Mouse (Mus musculus): ENCODE measurements around the gene Rpl24. TPM values are rescaled to one million over a fixed set of nuclear protein-coding genes. Genes with fewer than 3 reads are reported as not detected.
A peak's percentile ranks its signal among the peaks of the same experiment; 100 is the strongest.
"Not testable (repeated sequence)": the region's sequence is repeated elsewhere in the genome, so short reads cannot be mapped to it uniquely, and the experiment has no call there.

Rpl24 gene
- polyA plus RNA-seq, 1 experiment: 978 TPM

DNA sequence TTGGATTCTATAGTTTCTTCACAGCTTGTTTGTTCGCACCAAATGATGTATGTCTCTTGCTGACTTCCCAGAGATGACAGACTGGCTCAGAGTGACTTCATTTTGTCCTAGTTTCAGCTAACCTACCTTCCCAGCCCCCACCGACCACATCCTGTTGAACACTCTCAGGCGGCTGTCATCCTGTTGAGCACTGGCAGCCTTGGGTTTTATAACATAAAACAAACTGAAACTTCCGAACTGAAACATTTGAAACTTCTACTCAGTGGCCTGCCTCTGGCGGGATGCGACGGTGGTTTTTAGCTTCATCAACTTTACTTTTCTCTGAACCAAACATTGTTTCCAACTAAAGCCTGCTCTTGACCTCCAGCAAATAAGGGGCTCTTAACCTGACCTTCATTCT is 17.1 kb upstream of the Rpl24 start:
- Histone ChIP-seq H3K4me3 (ENCODE audit: insufficient read depth, low read length) (no peak overlapping the region), H3K27ac (ENCODE audit: insufficient read depth, low read length) (no peak overlapping the region), H3K4me1 (ENCODE audit: control insufficient read depth, insufficient read depth, low read length) (0 out of 2 replicates have a peak, but pooled peaks cover 2% of the 10 kb centered on the region)
- TF ChIP-seq POLR2A (IDR thresholded peaks at IDR 0.05; ENCODE audit: low read depth, low read length) (no peak), CTCF (IDR thresholded peaks at IDR 0.05; ENCODE audit: borderline replicate concordance, insufficient read depth, low read length) (no peak)

DNA sequence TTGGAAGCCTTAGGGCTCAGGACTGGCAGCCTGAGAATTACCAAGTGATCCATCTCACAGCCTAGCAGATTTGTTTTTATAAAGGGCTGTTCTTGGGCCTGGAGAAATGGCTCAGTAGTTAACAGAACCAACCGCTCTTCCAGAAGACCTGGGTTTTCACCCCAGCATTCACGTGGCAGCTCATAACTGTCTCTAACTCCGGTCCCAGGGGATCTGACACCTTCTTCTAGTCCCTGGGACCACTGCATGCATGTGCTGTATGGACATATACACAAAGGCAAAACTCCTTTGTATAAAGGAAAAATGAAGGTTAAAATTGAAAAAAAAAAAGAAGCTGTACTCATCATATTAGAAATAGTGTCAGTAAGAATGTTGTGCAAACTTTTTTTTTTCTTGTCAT is 15.6 kb upstream of the Rpl24 start:
- TF ChIP-seq CTCF (IDR thresholded peaks at IDR 0.05; ENCODE audit: borderline replicate concordance, insufficient read depth, low read length): no peak
- no peak for TF ChIP-seq POLR2A (IDR thresholded peaks at IDR 0.05; ENCODE audit: low read depth, low read length)
- Histone ChIP-seq H3K27ac (ENCODE audit: insufficient read depth, low read length) (no peak overlapping the region), H3K4me1 (ENCODE audit: control insufficient read depth, insufficient read depth, low read length) (0 out of 2 replicates have a peak, but pooled peaks cover 2% of the 10 kb centered on the region), H3K4me3 (ENCODE audit: insufficient read depth, low read length) (no peak overlapping the region)

DNA sequence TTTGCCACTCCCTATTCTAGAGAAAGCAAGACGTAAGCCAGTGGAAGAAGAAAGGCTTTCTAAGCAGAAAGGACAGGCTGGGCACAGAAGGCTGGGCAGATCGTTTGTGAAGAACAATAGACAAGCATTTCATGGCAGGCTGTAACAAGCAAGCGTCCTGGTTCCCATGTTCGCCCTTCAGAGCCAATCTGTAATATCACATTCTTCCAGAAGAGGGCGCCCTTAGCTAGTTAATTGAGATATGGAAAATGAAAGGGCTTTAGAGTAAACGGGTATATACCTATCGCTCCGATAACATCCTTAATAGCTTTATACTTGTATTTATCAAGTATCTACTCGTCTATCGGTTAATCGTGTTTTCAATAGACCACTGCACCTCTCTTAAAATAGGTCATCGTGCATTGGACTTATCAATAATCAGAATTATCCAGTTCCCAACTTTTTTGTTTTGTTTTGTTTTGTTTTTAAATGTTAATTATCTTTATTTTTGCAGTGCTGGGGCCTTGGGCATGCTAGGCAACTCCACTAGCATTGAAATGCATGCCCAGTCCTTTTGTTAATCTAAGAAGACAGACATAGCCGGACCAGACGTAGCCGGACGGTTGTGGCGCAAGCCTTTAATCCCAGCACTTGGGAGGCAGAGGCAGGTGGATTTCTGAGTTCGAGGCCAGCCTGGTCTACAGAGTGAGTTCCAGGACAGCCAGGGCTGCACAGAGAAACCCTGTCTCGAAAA is 15.0 kb upstream of the Rpl24 start:
- H3K4me3 ChIP-seq (ENCODE audit: insufficient read depth, low read length): no peak overlapping the region
- 0 out of 2 replicates have a peak, but pooled peaks cover 2% of the 10 kb centered on the region for H3K4me1 ChIP-seq (ENCODE audit: control insufficient read depth, insufficient read depth, low read length)
- TF ChIP-seq POLR2A (IDR thresholded peaks at IDR 0.05; ENCODE audit: low read depth, low read length) (no peak), CTCF (IDR thresholded peaks at IDR 0.05; ENCODE audit: borderline replicate concordance, insufficient read depth, low read length) (0 out of 2 replicates have a peak, but pooled peaks have one; percentile 0)
- H3K27ac ChIP-seq (ENCODE audit: insufficient read depth, low read length): no peak overlapping the region

DNA sequence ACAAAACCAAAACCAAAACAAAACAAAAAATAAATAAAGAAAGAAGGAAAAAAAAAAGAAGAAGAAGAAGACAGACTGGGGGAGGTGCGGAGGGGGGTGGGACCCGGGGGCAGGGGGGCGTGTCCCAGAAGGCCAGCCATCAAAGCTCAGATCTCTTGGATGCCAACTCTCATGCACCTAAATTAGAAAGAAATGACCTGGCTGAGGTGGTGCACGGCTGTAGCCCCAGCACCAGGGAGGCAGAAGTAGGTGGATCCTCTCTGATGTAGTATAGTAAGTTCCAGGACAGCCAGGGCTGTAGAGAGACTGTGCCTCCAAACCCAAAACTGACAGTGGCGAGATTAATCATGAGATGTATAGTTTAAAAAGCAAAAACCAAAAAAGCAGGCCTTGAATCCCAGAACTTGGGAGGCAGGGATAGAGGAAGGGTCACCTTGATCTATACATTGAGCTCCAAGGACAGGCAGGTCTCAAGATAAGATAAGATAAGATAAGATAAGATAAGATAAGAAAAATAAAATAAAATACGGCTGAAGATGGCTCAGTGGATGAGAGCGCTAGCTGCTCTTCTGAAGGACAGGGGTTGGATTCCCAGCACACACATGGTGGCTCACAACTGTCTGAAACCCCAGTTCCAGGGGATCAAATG is 14.3 kb upstream of the Rpl24 start:
- Histone ChIP-seq H3K4me1 (ENCODE audit: control insufficient read depth, insufficient read depth, low read length) (0 out of 2 replicates have a peak, but pooled peaks cover 2% of the 10 kb centered on the region), H3K27ac (ENCODE audit: insufficient read depth, low read length) (no peak overlapping the region), H3K4me3 (ENCODE audit: insufficient read depth, low read length) (no peak overlapping the region)
- TF ChIP-seq POLR2A (IDR thresholded peaks at IDR 0.05; ENCODE audit: low read depth, low read length) (no peak), CTCF (IDR thresholded peaks at IDR 0.05; ENCODE audit: borderline replicate concordance, insufficient read depth, low read length) (no peak)

- Histone ChIP-seq H3K27ac (ENCODE audit: insufficient read depth, low read length) (no peak overlapping the region), H3K4me3 (ENCODE audit: insufficient read depth, low read length) (no peak overlapping the region), H3K4me1 (ENCODE audit: control insufficient read depth, insufficient read depth, low read length) (0 out of 2 replicates have a peak, but pooled peaks cover 2% of the 10 kb centered on the region)
- no peak for TF ChIP-seq CTCF (IDR thresholded peaks at IDR 0.05; ENCODE audit: borderline replicate concordance, insufficient read depth, low read length)
- no peak for TF ChIP-seq POLR2A (IDR thresholded peaks at IDR 0.05; ENCODE audit: low read depth, low read length)
Measured at GRCm38 (mm10) chr16:55952771-55953170, 13.3 kb upstream of the Rpl24 start.

- not testable (repeated sequence) for H3K27ac ChIP-seq (ENCODE audit: insufficient read depth, low read length); H3K4me3 ChIP-seq (ENCODE audit: insufficient read depth, low read length); H3K4me1 ChIP-seq (ENCODE audit: control insufficient read depth, insufficient read depth, low read length)
Measured at GRCm38 (mm10) chr16:55954196-55954595, 11.9 kb upstream of the Rpl24 start.

DNA sequence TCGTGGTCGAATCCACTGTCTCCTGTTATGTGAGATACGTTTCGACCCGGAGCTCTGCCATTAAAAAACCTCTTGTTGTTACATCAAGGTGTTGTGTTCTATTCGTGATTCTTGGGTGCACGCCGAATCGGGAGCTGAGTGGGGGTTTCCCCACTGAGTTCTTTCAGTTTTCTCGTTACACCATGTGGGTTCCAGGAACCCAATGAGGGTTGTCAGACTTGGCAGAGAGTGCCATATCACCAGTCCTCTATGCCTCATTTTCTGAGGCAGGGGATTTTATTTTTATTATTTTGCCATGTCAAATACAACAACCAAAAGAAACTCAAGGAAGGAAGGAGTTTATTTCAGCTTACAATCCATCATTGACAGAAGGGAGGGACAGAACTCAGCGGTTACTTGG is 3.0 kb upstream of the Rpl24 start:
- H3K27ac ChIP-seq (ENCODE audit: insufficient read depth, low read length); H3K4me1 ChIP-seq (ENCODE audit: control insufficient read depth, insufficient read depth, low read length); H3K4me3 ChIP-seq (ENCODE audit: insufficient read depth, low read length): not testable (repeated sequence)

DNA sequence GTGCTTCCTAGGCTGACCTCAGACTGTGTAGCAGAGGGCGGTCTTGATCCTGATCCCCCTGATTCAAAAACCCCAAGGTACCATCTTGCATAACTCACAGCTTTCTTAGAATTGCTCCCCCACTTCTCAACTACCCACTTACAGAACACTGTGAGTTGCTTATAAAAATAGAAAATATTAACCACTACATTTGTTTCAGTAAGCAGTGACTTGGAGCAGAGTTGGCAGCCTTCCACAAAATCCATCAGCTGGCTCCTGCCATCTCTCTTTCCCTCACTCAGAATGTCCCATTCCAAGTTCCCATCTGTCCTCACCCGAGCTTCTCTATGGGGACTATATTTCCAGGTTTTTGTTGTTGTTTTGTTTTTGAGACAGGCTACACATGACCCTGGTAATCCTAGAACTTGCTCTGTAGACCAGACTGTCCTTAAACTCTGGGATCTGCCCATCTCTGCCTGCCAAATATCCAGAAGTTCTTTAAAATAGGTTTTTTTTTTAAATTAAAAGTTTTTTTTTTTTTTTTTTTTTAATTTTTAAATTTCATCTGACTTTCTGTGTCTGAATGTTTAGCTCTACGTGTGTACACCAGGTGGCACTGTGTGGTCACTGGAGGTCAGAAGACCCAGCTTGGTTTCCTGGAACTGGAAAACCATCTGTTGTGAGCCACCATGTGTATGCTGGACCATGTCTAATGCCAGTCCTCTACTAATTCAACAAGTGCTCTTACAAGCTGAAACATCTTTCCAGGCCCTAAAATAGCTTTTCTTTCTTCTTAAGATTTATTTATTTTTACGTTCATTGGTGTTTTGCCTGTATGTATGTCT is 1.7 kb upstream of the Rpl24 start:
- H3K27ac ChIP-seq (ENCODE audit: insufficient read depth, low read length): no peak overlapping the region
- no peak for TF ChIP-seq POLR2A (IDR thresholded peaks at IDR 0.05; ENCODE audit: low read depth, low read length)
- TF ChIP-seq CTCF (IDR thresholded peaks at IDR 0.05; ENCODE audit: borderline replicate concordance, insufficient read depth, low read length): peak; percentile 38; the same call in 1 of the 2 replicates
- no peak overlapping the region for H3K4me3 ChIP-seq (ENCODE audit: insufficient read depth, low read length)
- H3K4me1 ChIP-seq (ENCODE audit: control insufficient read depth, insufficient read depth, low read length): no peaks in the 10 kb centered on the region; the same call in 1 of the 2 replicates

- Histone ChIP-seq H3K27ac (ENCODE audit: insufficient read depth, low read length) (peak overlapping the region; percentile 75; the same call in 1 of the 2 replicates), H3K4me3 (ENCODE audit: insufficient read depth, low read length) (peak overlapping the region; percentile 94), H3K4me1 (ENCODE audit: control insufficient read depth, insufficient read depth, low read length) (peaks cover 14% of the 10 kb centered on the region)
- no peak for TF ChIP-seq CTCF (IDR thresholded peaks at IDR 0.05; ENCODE audit: borderline replicate concordance, insufficient read depth, low read length)
- TF ChIP-seq POLR2A (IDR thresholded peaks at IDR 0.05; ENCODE audit: low read depth, low read length): no peak
Measured at GRCm38 (mm10) chr16:55967221-55967620, 1.1 kb downstream of the Rpl24 start.

DNA sequence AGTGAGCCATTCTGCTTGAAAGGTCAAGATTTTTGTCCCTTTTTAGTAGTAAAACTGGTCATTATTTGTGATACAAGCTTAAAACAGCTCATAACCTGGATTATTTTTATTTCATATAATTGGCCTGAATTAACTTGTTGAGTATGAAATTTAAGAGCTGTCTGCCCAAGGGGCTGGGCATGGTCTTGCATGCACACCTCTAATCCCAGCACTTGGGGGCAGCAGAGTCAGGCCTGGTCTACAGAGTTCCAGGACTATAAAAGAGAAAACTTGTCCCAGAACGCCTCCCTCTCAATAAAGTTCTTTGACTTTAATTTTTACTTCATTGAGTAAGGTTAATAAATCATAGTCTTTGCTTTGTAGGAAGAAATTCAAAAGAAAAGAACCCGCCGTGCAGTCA is 3.1 kb downstream of the Rpl24 start:
- no peak for TF ChIP-seq POLR2A (IDR thresholded peaks at IDR 0.05; ENCODE audit: low read depth, low read length)
- no peak for TF ChIP-seq CTCF (IDR thresholded peaks at IDR 0.05; ENCODE audit: borderline replicate concordance, insufficient read depth, low read length)
- Histone ChIP-seq H3K4me3 (ENCODE audit: insufficient read depth, low read length) (peak overlapping the region; percentile 17; the same call in 1 of the 2 replicates), H3K27ac (ENCODE audit: insufficient read depth, low read length) (no peak overlapping the region), H3K4me1 (ENCODE audit: control insufficient read depth, insufficient read depth, low read length) (peaks cover 14% of the 10 kb centered on the region)

Data from embryonic fibroblast, embryonic 13.5 days (primary cell).